Mouse (Mus musculus): ENCODE measurements around the gene Gabrd.

DNA sequence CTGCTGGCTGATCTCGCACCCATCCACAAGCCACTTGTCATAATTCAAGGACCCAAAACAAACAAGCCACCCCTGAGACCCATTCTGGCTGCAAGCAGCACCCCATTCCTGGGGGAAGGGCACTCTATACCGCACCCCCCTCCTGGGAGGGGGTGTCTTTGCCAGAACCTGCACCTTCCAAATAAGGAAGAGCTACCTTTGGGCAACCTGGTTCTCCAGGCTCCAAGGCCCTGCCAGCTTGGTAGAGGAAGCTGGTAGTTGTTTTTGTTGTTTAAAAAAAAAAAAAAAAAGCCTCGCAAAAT lies 53.7 kb downstream of the Gabrd start:
- no peak for TF ChIP-seq CTCF (IDR thresholded peaks at IDR 0.05; ENCODE audit: borderline replicate concordance, control insufficient read depth, extremely low read depth, insufficient read depth, low read length, poor library complexity)
- no peak for TF ChIP-seq POLR2A (IDR thresholded peaks at IDR 0.05; ENCODE audit: control insufficient read depth, extremely low read depth, insufficient read depth, low read length, poor library complexity)
